Mouse (Mus musculus) stomach, embryonic 14.5 days (tissue): ENCODE data around the gene Lrmda. TPM values are rescaled to one million over a fixed set of nuclear protein-coding genes. Genes with fewer than 3 reads are reported as not detected.

ENCODE experiments used
- ATAC-seq: fragments of 200-750 bp; cut with Nextera tagmentation; 2 replicates; pipeline ENCODE4 v1.8.0; 2017; ENCODE audit warnings: low read depth, moderate TSS enrichment; ENCODE audit not compliant: insufficient number of reproducible peaks, insufficient read depth, low FRiP score
- H3K27ac ChIP-seq: fragments of 300-500 bp; sonication (generic); 2 replicates; pipeline ENCODE4 v1.5.1; 2014; ENCODE audit warnings: mild to moderate bottlenecking, low read length, moderate library complexity, mixed read lengths
- H3K27me3 ChIP-seq: fragments of 300-500 bp; sonication (generic); 2 replicates; pipeline ENCODE4 v1.6.1; 2014; ENCODE audit warnings: low read length, control low read depth, mixed read lengths; ENCODE audit not compliant: control insufficient read depth, insufficient read depth
- H3K36me3 ChIP-seq: fragments of 300-500 bp; sonication (generic); 2 replicates; pipeline ENCODE4 v1.6.1; 2014; ENCODE audit warnings: mild to moderate bottlenecking, control low read depth, low read length, moderate library complexity, mixed read lengths; ENCODE audit not compliant: control insufficient read depth, insufficient read depth
- H3K4me1 ChIP-seq: fragments of 300-500 bp; sonication (generic); 2 replicates; pipeline ENCODE4 v1.6.1; 2014; ENCODE audit warnings: low read length, control low read depth, mixed read lengths; ENCODE audit not compliant: control insufficient read depth, insufficient read depth
- H3K4me2 ChIP-seq: fragments of 300-500 bp; sonication (generic); replicated peaks from 2 replicates; pipeline ENCODE4 v1.6.1; 2014; ENCODE audit warnings: low read depth, low read length, control low read depth
- H3K4me3 ChIP-seq: fragments of 300-500 bp; sonication (generic); 2 replicates; pipeline ENCODE4 v1.5.1; 2014; ENCODE audit warnings: low read depth, low read length, control low read depth
- H3K9ac ChIP-seq: fragments of 300-500 bp; sonication (generic); replicated peaks from 2 replicates; pipeline ENCODE4 v1.6.1; 2014; ENCODE audit warnings: low read depth, mild to moderate bottlenecking, control low read depth, low read length, moderate library complexity, mixed read lengths
- H3K9me3 ChIP-seq: fragments of 300-500 bp; sonication (generic); 2 replicates; pipeline ENCODE4 v1.6.1; 2016; ENCODE audit warnings: low read depth, low read length, control low read depth; ENCODE audit not compliant: control insufficient read depth
- WGBS: fragments of 180-500 bp; shearing (Covaris S2); extraction: QIAGEN DNeasy Blood & Tissue Kit; methylation state at CpG from one replicate; pipeline ENCODE4 v1.1.7; 2014; 5-methylcytosine and 5-hydroxymethylcytosine counted together
- polyA plus RNA-seq: library from polyadenylated mRNA; unstranded; fragments of >200 nt; fragmentation: Nextera tagmentation; extraction: Ambion mirVana; gene quantifications from 2 replicates; pipeline ENCODE4 v1.2.1, GENCODE M21; 2014

The Lrmda gene
- polyA plus RNA-seq, 1 experiment from 2014 or later = 0.46 TPM

DNA sequence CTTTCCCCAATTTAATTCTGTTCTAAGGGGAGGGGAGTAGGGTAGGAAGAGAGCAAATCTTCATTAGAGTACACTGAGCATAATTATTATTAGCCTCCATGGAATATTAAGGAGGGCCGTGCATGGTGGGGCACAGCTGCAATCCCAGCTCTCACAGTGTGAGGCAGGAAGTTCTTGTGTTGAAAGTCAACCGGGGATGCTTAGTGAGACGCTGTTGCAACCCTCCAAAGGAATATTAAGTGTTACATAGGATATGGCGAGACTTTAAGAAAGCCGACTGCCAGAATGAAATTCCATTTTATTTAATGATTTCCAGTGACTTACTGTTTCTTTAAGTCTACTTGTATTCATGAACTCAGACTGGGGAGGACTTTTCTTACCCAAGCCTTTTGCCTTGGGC lies 23.9 kb downstream of the Lrmda start:
- 86% methylated on average over 5 of the region's 5 CpGs for WGBS
- no peak overlapping the region for H3K4me3 ChIP-seq
- H3K9me3 ChIP-seq = no peaks in the 10 kb centered on the region
- no peaks in the 10 kb centered on the region for H3K36me3 ChIP-seq
- H3K9ac ChIP-seq = no peak overlapping the region
- peaks cover under 1% of the 10 kb centered on the region; the same call in 1 of the 2 replicates for H3K4me1 ChIP-seq
- no peak for ATAC-seq
- H3K4me2 ChIP-seq = no peak overlapping the region
- H3K27me3 ChIP-seq = no peaks in the 10 kb centered on the region
- no peak overlapping the region for H3K27ac ChIP-seq

- Histone ChIP-seq H3K27me3 (no peaks in the 10 kb centered on the region), H3K4me1 (no peaks in the 10 kb centered on the region; the same call in 1 of the 2 replicates), H3K27ac (no peak overlapping the region), H3K9me3 (no peaks in the 10 kb centered on the region), H3K4me2 (no peak overlapping the region), H3K36me3 (no peaks in the 10 kb centered on the region), H3K4me3 (no peak overlapping the region), H3K9ac (no peak overlapping the region)
- ATAC-seq = no peak
- WGBS = 68% methylated on average over 10 of the region's 10 CpGs
Observed at GRCm38 (mm10) chr14:22046262-22046856, 26.8 kb downstream of the Lrmda start.

DNA sequence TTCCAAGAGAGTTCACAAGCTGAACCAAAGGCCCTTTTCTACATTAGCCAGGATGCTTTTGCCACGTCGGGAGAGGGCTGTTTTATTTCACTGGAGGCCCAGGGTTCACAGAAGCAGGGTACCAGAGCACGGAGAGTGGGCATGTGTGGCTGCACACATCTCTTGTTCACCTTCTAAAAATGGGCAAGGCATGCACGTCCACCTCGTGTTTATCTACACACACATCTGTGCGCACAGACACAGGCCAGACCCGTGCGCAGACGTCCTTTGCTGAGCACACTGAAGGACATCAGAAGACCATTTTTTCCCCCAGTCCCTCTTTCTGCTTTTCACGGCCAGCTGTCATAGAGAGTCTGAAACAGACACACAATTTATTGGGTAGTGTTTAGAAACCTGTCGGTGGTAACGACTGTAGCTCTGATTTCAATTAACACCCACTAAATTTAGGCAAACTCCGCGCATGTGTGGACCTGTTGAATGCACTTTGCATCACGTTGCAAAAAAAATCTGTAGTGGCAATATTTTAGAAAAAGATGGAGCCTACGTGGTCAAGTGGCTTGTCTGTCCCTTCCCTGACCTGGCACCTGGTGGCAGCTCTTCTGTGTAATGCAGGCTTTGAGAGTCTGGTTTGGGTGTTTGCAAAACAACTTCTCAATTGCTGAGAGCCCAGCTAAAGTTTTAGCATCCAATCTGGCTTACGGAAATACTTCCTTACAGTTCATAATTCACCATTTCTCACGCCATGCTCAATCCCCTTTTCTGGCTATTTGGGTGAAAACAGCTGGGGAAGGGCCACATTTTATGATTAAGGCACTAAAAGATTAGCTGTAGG lies 28.8 kb downstream of the Lrmda start:
- Histone ChIP-seq H3K4me2 (no peak overlapping the region), H3K27me3 (no peaks in the 10 kb centered on the region), H3K4me3 (no peak overlapping the region), H3K36me3 (no peaks in the 10 kb centered on the region), H3K27ac (no peak overlapping the region), H3K9me3 (no peaks in the 10 kb centered on the region), H3K9ac (no peak overlapping the region), H3K4me1 (peaks cover 4% of the 10 kb centered on the region)
- WGBS = 53% methylated on average over 18 of the region's 18 CpGs
- ATAC-seq = no peak

- no peak overlapping the region for H3K4me2 ChIP-seq
- H3K27me3 ChIP-seq = no peaks in the 10 kb centered on the region
- WGBS = 55% methylated on average over 6 of the region's 6 CpGs
- no peak overlapping the region for H3K9ac ChIP-seq
- H3K36me3 ChIP-seq = no peaks in the 10 kb centered on the region
- peaks cover 4% of the 10 kb centered on the region for H3K4me1 ChIP-seq
- H3K27ac ChIP-seq = no peak overlapping the region
- H3K4me3 ChIP-seq = no peak overlapping the region
- H3K9me3 ChIP-seq = no peaks in the 10 kb centered on the region
- no peak for ATAC-seq
Observed at GRCm38 (mm10) chr14:22048900-22049199, 29.3 kb downstream of the Lrmda start.

GRCm38 (mm10) chr14:22049282-22049681 lies 29.8 kb downstream of the Lrmda start:
- no peaks in the 10 kb centered on the region for H3K36me3 ChIP-seq
- H3K9ac ChIP-seq = no peak overlapping the region
- no peaks in the 10 kb centered on the region for H3K27me3 ChIP-seq
- ATAC-seq = no peak
- H3K4me2 ChIP-seq = no peak overlapping the region
- WGBS = 50% methylated on average over 1 of the region's 1 CpGs
- peaks cover 4% of the 10 kb centered on the region for H3K4me1 ChIP-seq
- no peak overlapping the region for H3K27ac ChIP-seq
- H3K9me3 ChIP-seq = no peaks in the 10 kb centered on the region
- H3K4me3 ChIP-seq = no peak overlapping the region

DNA sequence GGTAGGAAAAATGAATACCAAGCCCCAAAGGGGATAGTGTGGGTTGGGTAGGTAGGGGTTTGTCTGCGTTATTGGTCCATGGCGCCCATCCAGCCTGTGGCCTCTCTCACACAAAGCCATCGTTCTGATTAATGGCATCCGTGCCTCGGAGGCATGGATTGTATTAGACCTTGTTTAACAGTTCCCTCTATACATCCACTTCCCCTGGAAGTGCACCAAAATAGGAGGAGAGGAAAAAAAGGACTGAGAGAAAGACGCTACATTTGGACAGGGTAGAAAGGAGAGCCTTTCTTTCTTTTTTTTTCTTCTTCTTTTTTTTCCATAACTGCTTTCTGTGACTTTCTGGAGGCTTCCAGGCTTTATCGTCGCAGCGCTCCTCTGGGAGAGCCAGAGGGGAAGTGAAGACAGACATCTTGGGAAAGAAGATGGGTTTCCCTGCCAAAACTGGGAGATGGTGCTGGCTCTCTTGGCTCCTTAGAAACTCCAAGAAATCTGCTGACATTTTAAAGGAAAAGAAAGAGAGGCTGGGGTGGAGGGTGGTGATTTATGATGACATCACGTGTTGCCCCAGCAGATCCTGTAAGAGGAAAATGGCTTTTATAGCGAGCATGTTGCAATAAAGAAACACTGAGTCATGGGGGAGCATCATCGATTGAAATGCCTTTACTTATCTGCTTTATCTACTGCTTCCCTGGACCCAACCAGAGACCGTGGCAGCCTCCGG lies 32.6 kb downstream of the Lrmda start:
- peaks cover 27% of the 10 kb centered on the region for H3K4me1 ChIP-seq
- H3K27me3 ChIP-seq = no peaks in the 10 kb centered on the region
- no peak for ATAC-seq
- no peaks in the 10 kb centered on the region for H3K9me3 ChIP-seq
- no peak overlapping the region for H3K9ac ChIP-seq
- 52% methylated on average over 14 of the region's 14 CpGs for WGBS
- H3K36me3 ChIP-seq = no peaks in the 10 kb centered on the region
- H3K4me3 ChIP-seq = no peak overlapping the region
- peak overlapping the region; percentile 24; the same call in 1 of the 2 replicates for H3K27ac ChIP-seq
- no peak overlapping the region; the same call in 1 of the 2 replicates for H3K4me2 ChIP-seq

GRCm38 (mm10) chr14:22055630-22056029 lies 36.1 kb downstream of the Lrmda start:
- H3K4me3 ChIP-seq = no peak overlapping the region
- H3K36me3 ChIP-seq = no peaks in the 10 kb centered on the region
- H3K9ac ChIP-seq = no peak overlapping the region
- peaks cover 27% of the 10 kb centered on the region for H3K4me1 ChIP-seq
- peak overlapping the region; percentile 82 for H3K27ac ChIP-seq
- H3K27me3 ChIP-seq = no peaks in the 10 kb centered on the region
- WGBS = 29% methylated on average over 8 of the region's 8 CpGs
- no peaks in the 10 kb centered on the region for H3K9me3 ChIP-seq
- peak; percentile 80; the same call in 1 of the 2 replicates for ATAC-seq
- no peak overlapping the region for H3K4me2 ChIP-seq

GRCm38 (mm10) chr14:22056246-22056645 lies 36.7 kb downstream of the Lrmda start:
- H3K9me3 ChIP-seq = no peaks in the 10 kb centered on the region
- WGBS = 80% methylated on average over 4 of the region's 4 CpGs
- no peak overlapping the region for H3K9ac ChIP-seq
- peaks cover 27% of the 10 kb centered on the region for H3K4me1 ChIP-seq
- H3K27ac ChIP-seq = peak overlapping the region; percentile 82
- H3K27me3 ChIP-seq = no peaks in the 10 kb centered on the region
- no peak overlapping the region for H3K4me3 ChIP-seq
- no peak overlapping the region for H3K4me2 ChIP-seq
- no peaks in the 10 kb centered on the region for H3K36me3 ChIP-seq
- ATAC-seq = no peak
